Mouse (Mus musculus): ENCODE results near the gene Trim29.

Gene Trim29

GRCm38 (mm10) chr9:43310538-43310937 is at the start of gene Trim29:
TSS of gene Trim29 (plus strand) at chr9:43310848.
- no peak for DNase-seq

GRCm38 (mm10) chr9:43261124-43261907 is 49.3 kb upstream of the Trim29 start:
- DNase-seq = no peak

GRCm38 (mm10) chr9:43261941-43262340 is 48.7 kb upstream of the Trim29 start:
- no peak for DNase-seq

- no peak for DNase-seq
These were observed 48.3 kb upstream of the Trim29 start for GRCm38 (mm10) chr9:43262390-43262789.

- no peak for DNase-seq
These were observed 47.7 kb upstream of the Trim29 start for GRCm38 (mm10) chr9:43262811-43263550.

GRCm38 (mm10) chr9:43263946-43264451 is 46.6 kb upstream of the Trim29 start:
- DNase-seq = no peak

- no peak for DNase-seq
These were observed 45.5 kb upstream of the Trim29 start for GRCm38 (mm10) chr9:43265194-43265593.

GRCm38 (mm10) chr9:43267357-43267756 is 43.3 kb upstream of the Trim29 start:
- peak; percentile 22 to 36 for DNase-seq

- no peak for DNase-seq
These were observed 41.5 kb upstream of the Trim29 start for GRCm38 (mm10) chr9:43269166-43269565.

- no peak for DNase-seq
These were observed 39.9 kb upstream of the Trim29 start for GRCm38 (mm10) chr9:43270723-43271252.

- DNase-seq = no peak
These were observed 38.7 kb upstream of the Trim29 start for GRCm38 (mm10) chr9:43271761-43272518.

- DNase-seq = no peak
These were observed 36.9 kb upstream of the Trim29 start for GRCm38 (mm10) chr9:43273735-43274134.

- DNase-seq = peak; percentile 65
These were observed 26.4 kb upstream of the Trim29 start for GRCm38 (mm10) chr9:43284284-43284683.

GRCm38 (mm10) chr9:43285281-43285680 is 25.4 kb upstream of the Trim29 start:
- DNase-seq = no peak

- peak; percentile 56 to 60 for DNase-seq
These were observed 23.8 kb upstream of the Trim29 start for GRCm38 (mm10) chr9:43286870-43287269.

GRCm38 (mm10) chr9:43293058-43293457 is 17.6 kb upstream of the Trim29 start:
- DNase-seq = no peak

GRCm38 (mm10) chr9:43300394-43300793 is 10.3 kb upstream of the Trim29 start:
- no peak for DNase-seq

GRCm38 (mm10) chr9:43302989-43303388 is 7.7 kb upstream of the Trim29 start:
- no peak for DNase-seq

GRCm38 (mm10) chr9:43305882-43306281 is 4.8 kb upstream of the Trim29 start:
- no peak for DNase-seq

GRCm38 (mm10) chr9:43309087-43309872 is 1.4 kb upstream of the Trim29 start:
- no peak for DNase-seq

GRCm38 (mm10) chr9:43312190-43312589 is 1.5 kb downstream of the Trim29 start:
- no peak for DNase-seq

- no peak for DNase-seq
These were observed 3.2 kb downstream of the Trim29 start for GRCm38 (mm10) chr9:43313805-43314204.
